In the genomic region with DNA sequence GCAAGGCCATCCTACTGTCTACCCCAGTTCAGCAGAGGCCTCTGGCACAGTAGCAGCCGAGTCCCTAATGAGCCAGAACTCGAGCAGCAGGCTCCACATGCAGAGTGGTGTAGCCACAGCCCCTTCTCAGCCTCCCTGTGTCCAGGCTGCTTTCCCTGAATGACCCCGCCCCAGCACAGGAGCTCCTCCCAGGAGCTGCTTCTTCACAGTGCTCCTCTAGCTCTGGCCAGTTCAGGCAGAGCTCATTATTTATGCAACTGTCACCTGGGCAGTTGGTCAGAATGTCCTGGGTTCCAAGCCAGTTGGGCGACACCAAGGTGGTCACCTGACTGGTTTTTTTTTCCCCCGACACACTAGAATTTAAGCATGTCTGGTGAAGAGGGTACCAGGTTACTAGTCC, we compare ENCODE assay signal across 12 mouse cellular contexts. TPM values are rescaled to one million over a fixed set of nuclear protein-coding genes. Genes with fewer than 3 reads are reported as not detected.
"Had no signal": no experiment of that assay in that cellular context is flagged by ENCODE, and none has a peak within 500 bp of the region (broad histone marks: within the 10 kb centered on the region; RNA-seq: fewer than 3 reads in every experiment).

A gene (plus strand): TSS at position 301 of the 400 bp plus-strand sequence.

RNA-seq across cellular contexts. Expression of the gene that starts here (rescaled TPM):
- polyA plus RNA-seq: neural tube, embryonic 12.5 days; neural tube, embryonic 13.5 days; neural tube, embryonic 14.5 days; neural tube, embryonic 15.5 days; small intestine, adult 2 months; stomach, embryonic 14.5 days; stomach, embryonic 15.5 days; stomach, embryonic 16.5 days; stomach, postnatal 0 days; thymus, adult 2 months; thymus, postnatal 0 days; urinary bladder, adult 2 months had no signal
